Mouse (Mus musculus) frontal cortex, postnatal 10 days (tissue): ENCODE results near the gene Cbl.

Source experiments
- DNase-seq, 2 experiments: peaks; one replicate each; pipeline ENCODE4 v3.0.0; 2022; ENCODE audit warnings: low spot score in 2 of 2, mixed read lengths in 1 of 2

Cbl gene

GRCm38 (mm10) chr9:44106182-44106581 lies 127.7 kb downstream of the Cbl start:
- DNase-seq, result no peak

GRCm38 (mm10) chr9:44105781-44106180 lies 128.1 kb downstream of the Cbl start:
- no peak for DNase-seq

- no peak for DNase-seq
These were observed 129.0 kb downstream of the Cbl start for GRCm38 (mm10) chr9:44104881-44105280.

DNA sequence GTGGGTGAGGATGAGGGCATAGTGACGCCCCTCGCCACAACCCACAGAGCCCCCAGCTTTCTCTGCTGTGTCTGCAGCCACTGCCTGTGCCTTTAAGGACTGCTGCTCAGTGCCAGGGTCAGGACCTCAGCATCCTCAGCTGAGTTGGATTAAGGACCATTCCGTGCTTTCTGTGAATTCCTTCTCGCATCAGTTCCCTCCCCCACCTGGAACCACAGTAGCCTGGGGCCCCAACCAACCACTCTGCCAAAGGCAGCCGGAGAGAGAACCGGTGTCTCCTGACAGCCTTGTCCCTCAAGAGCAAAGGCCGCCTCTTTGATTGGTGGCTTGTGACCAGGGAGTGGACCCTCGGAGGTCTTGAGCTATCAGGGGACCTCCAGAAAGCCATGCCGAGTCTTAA lies 132.4 kb downstream of the Cbl start, which contains the start of gene Mfrp:
TSS of gene Mfrp (plus strand) at position 240 of the 400 bp plus-strand sequence.
- no peak for DNase-seq

- DNase-seq, result no peak
These were observed 137.3 kb downstream of the Cbl start for GRCm38 (mm10) chr9:44096536-44096935.

DNA sequence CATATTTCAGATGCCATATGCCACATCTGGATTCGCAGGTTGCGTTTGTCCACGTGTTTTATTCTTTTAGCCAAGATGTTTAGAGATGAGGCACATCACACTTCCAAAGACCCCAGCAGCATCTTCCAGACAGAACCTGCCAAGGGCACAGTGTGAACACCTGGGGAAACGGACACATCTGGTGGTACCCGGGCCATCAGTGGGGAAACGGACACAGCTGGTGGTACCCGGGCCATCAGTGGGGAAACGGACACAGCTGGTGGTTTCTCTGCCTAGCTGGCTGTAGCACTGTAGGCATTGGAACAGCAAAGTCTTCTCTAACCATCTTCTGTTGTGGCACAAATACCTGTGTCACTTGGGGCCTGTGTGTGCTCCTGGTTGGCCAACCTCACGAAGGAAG lies 138.1 kb downstream of the Cbl start:
- no peak for DNase-seq

DNA sequence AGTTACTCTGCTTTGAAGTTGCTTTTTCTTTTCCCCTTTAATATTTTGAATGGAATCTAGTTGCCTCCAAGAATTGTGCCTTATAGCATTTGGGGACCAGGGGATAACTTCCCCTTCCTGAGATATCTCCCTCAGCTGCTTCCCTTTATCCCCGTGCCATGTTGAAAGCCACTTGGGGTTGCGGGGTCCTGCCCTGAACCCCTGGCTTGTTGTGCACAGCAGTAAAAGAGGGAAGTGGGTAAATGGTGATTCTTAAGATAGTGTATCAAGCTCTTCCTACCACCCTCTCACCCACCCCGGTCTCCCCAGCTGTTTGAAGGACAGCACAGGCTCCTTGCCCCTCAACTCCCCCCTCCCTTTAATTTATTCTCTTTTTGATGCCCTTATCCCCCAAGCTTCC lies 139.1 kb downstream of the Cbl start:
- DNase-seq, result no peak

- DNase-seq, result peak; percentile 74 to 78
These were observed 140.0 kb downstream of the Cbl start for GRCm38 (mm10) chr9:44093612-44094503.
